Mouse (Mus musculus) ES-Bruce4 (cell line): ENCODE results near the gene Grhpr. TPM values are rescaled to one million over a fixed set of nuclear protein-coding genes. Genes with fewer than 3 reads are reported as not detected.
"Not testable (repeated sequence)": the region's sequence is repeated elsewhere in the genome, so short reads cannot be mapped to it uniquely, and the experiment has no call there.

Source experiments
- H3K27ac ChIP-seq: 2 replicates; pipeline ENCODE4 v1.5.1; 2012; ENCODE audit warnings: low read length, inconsistent platforms; ENCODE audit not compliant: insufficient read depth
- H3K27me3 ChIP-seq: 2 replicates; pipeline ENCODE4 v1.6.1; 2012; ENCODE audit warnings: mild to moderate bottlenecking, low read length, inconsistent platforms; ENCODE audit not compliant: control insufficient read depth, poor library complexity, insufficient read depth, severe bottlenecking
- H3K36me3 ChIP-seq: 2 replicates; pipeline ENCODE4 v1.6.1; 2012; ENCODE audit warnings: inconsistent platforms, mild to moderate bottlenecking, low read length, moderate library complexity; ENCODE audit not compliant: control insufficient read depth, poor library complexity, insufficient read depth, severe bottlenecking
- H3K4me1 ChIP-seq: one replicate; pipeline ENCODE4 v1.8.1; 2011; ENCODE audit warnings: low read length; ENCODE audit not compliant: control insufficient read depth, insufficient read depth
- H3K4me3 ChIP-seq: 2 replicates; pipeline ENCODE4 v1.5.1; 2011; ENCODE audit warnings: low read depth, mild to moderate bottlenecking, low read length
- H3K9ac ChIP-seq: 2 replicates; pipeline ENCODE4 v1.6.1; 2012; ENCODE audit warnings: low read depth, mild to moderate bottlenecking, inconsistent platforms; ENCODE audit not compliant: poor library complexity, severe bottlenecking
- H3K9me3 ChIP-seq: replicated peaks from 2 replicates; pipeline ENCODE4 v1.6.1; 2012; ENCODE audit warnings: mild to moderate bottlenecking, low read length, inconsistent platforms; ENCODE audit not compliant: control insufficient read depth, poor library complexity, insufficient read depth, severe bottlenecking
- CTCF ChIP-seq: IDR thresholded peaks from one replicate; pipeline ENCODE4 v1.8.1; 2011; ENCODE audit warnings: low read depth, low read length
- EP300 ChIP-seq: IDR thresholded peaks from 2 replicates; pipeline ENCODE4 v1.6.1; 2011; ENCODE audit warnings: low read depth, low read length; ENCODE audit not compliant: insufficient read depth
- POLR2A ChIP-seq: IDR thresholded peaks from one replicate; pipeline ENCODE4 v1.8.1; 2011; ENCODE audit warnings: low read length; ENCODE audit not compliant: insufficient read depth
- polyA plus RNA-seq: library from polyadenylated mRNA; stranded (reverse); fragments of >200 nt; gene quantifications from 2 replicates; pipeline ENCODE4 v1.2.4, GENCODE M21; 2011; ENCODE audit warnings: low read depth; ENCODE audit not compliant: missing spikeins, insufficient read depth, insufficient read length

Gene Grhpr
- polyA plus RNA-seq, 1 experiment = 26.8 TPM

GRCm38 (mm10) chr4:44942237-44942636 lies 39.0 kb upstream of the Grhpr start:
- Histone ChIP-seq H3K27me3 (no peaks in the 10 kb centered on the region), H3K9ac (no peak overlapping the region), H3K27ac (no peak overlapping the region), H3K4me1 (peaks cover 3% of the 10 kb centered on the region), H3K36me3 (no peaks in the 10 kb centered on the region), H3K9me3 (no peaks in the 10 kb centered on the region), H3K4me3 (no peak overlapping the region)
- TF ChIP-seq EP300 (no peak), CTCF (no peak), POLR2A (no peak)

- Histone ChIP-seq H3K27ac (no peak overlapping the region), H3K27me3 (no peaks in the 10 kb centered on the region), H3K36me3 (no peaks in the 10 kb centered on the region), H3K4me3 (no peak overlapping the region), H3K9me3 (no peaks in the 10 kb centered on the region), H3K9ac (no peak overlapping the region), H3K4me1 (peaks cover 3% of the 10 kb centered on the region)
- no peak for TF ChIP-seq CTCF
- TF ChIP-seq EP300 = no peak
- no peak for TF ChIP-seq POLR2A
Measured at GRCm38 (mm10) chr4:44943480-44943879, 37.7 kb upstream of the Grhpr start.

GRCm38 (mm10) chr4:44944426-44945075 lies 36.6 kb upstream of the Grhpr start:
- Histone ChIP-seq H3K4me1 (peaks cover 3% of the 10 kb centered on the region), H3K27me3 (no peaks in the 10 kb centered on the region), H3K36me3 (no peaks in the 10 kb centered on the region), H3K9ac (no peak overlapping the region), H3K4me3 (no peak overlapping the region), H3K27ac (no peak overlapping the region), H3K9me3 (no peaks in the 10 kb centered on the region)
- no peak for TF ChIP-seq EP300
- no peak for TF ChIP-seq POLR2A
- no peak for TF ChIP-seq CTCF

- not testable (repeated sequence) for H3K27me3 ChIP-seq, H3K4me3 ChIP-seq, H3K4me1 ChIP-seq, H3K9me3 ChIP-seq, H3K27ac ChIP-seq, H3K36me3 ChIP-seq, H3K9ac ChIP-seq
Measured at GRCm38 (mm10) chr4:44946126-44946525, 35.1 kb upstream of the Grhpr start.

GRCm38 (mm10) chr4:44947464-44947863 lies 33.7 kb upstream of the Grhpr start:
- H3K36me3 ChIP-seq = no peaks in the 10 kb centered on the region
- H3K4me1 ChIP-seq = peaks cover 3% of the 10 kb centered on the region
- H3K27ac ChIP-seq = no peak overlapping the region
- no peak overlapping the region for H3K9ac ChIP-seq
- H3K4me3 ChIP-seq = no peak overlapping the region
- H3K27me3 ChIP-seq = no peaks in the 10 kb centered on the region
- TF ChIP-seq POLR2A (no peak), EP300 (no peak)
- H3K9me3 ChIP-seq = no peaks in the 10 kb centered on the region

- no peak overlapping the region for H3K4me3 ChIP-seq
- peaks cover 3% of the 10 kb centered on the region for H3K4me1 ChIP-seq
- no peak overlapping the region for H3K9ac ChIP-seq
- no peak for TF ChIP-seq CTCF
- no peak for TF ChIP-seq EP300
- no peak for TF ChIP-seq POLR2A
- H3K27ac ChIP-seq = no peak overlapping the region; the same call in 1 of the 2 replicates
- no peaks in the 10 kb centered on the region for H3K27me3 ChIP-seq
- H3K36me3 ChIP-seq = no peaks in the 10 kb centered on the region
- no peaks in the 10 kb centered on the region for H3K9me3 ChIP-seq
Measured at GRCm38 (mm10) chr4:44948314-44948713, 32.9 kb upstream of the Grhpr start.
